Mouse (Mus musculus): Measurements from ENCODE around the gene Fam187b. TPM values are rescaled to one million over a fixed set of nuclear protein-coding genes. Genes with fewer than 3 reads are reported as not detected.
A peak's percentile ranks its signal among the peaks of the same experiment; 100 is the strongest.

Gene Fam187b
- polyA plus RNA-seq, 1 experiment: not detected

GRCm38 (mm10) chr7:31017104-31017901 is 43.7 kb downstream of the Fam187b start:
- Histone ChIP-seq H3K4me1 (ENCODE audit: control insufficient read depth, insufficient read depth, insufficient read length, low read length) (no peaks in the 10 kb centered on the region), H3K27ac (replicated peaks; ENCODE audit: low read depth, low read length) (no peak overlapping the region), H3K4me3 (ENCODE audit: insufficient read depth, low read depth, low read length) (no peak overlapping the region)

DNA sequence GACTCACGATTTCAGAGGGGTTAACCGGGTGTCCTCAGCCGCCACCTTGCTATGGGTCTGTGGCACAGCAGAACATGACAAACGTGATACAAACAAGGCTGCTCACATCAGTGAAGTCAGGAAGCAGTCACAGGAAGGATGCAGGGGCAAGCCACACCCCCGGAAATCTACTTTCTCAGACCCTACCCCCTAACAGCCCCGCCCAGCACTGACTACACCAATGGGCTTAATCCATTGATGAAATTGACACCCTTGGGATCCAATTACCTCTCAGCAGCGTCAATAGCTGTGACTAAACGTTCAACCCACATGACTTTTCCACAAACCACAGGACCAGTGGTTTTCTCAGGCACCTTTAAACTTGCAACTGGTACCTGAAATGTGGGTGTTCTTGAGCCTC is 55.0 kb downstream of the Fam187b start:
- Histone ChIP-seq H3K4me3 (ENCODE audit: insufficient read depth, low read depth, low read length) (no peak overlapping the region), H3K27ac (replicated peaks; ENCODE audit: low read depth, low read length) (no peak overlapping the region), H3K4me1 (ENCODE audit: control insufficient read depth, insufficient read depth, insufficient read length, low read length) (no peaks in the 10 kb centered on the region)

DNA sequence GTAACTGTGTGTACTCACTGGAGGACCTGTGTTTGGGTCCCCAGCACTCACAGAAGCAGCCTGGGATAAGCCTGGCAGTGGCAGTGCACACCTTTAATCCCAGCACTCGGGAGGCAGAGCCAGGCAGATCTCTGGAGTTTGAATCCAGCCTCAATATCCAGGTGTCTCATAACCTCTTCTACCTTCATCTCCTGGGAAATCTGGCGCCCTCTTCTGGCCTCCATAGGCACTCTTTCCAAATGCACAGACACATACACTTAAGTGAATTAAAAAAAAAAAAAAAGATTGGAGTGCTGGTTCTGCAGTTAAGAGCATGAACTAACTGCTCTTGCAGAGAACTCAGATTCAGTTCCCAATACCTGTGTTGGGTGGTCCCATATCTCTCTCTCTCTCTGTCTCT is 57.1 kb downstream of the Fam187b start:
- Histone ChIP-seq H3K27ac (replicated peaks; ENCODE audit: low read depth, low read length) (no peak overlapping the region), H3K4me1 (ENCODE audit: control insufficient read depth, insufficient read depth, insufficient read length, low read length) (no peaks in the 10 kb centered on the region), H3K4me3 (ENCODE audit: insufficient read depth, low read depth, low read length) (no peak overlapping the region)

- Histone ChIP-seq H3K4me1 (ENCODE audit: control insufficient read depth, insufficient read depth, insufficient read length, low read length) (no peaks in the 10 kb centered on the region), H3K4me3 (ENCODE audit: insufficient read depth, low read depth, low read length) (no peak overlapping the region), H3K27ac (replicated peaks; ENCODE audit: low read depth, low read length) (no peak overlapping the region)
Measured at GRCm38 (mm10) chr7:31031731-31032130, 58.1 kb downstream of the Fam187b start.

DNA sequence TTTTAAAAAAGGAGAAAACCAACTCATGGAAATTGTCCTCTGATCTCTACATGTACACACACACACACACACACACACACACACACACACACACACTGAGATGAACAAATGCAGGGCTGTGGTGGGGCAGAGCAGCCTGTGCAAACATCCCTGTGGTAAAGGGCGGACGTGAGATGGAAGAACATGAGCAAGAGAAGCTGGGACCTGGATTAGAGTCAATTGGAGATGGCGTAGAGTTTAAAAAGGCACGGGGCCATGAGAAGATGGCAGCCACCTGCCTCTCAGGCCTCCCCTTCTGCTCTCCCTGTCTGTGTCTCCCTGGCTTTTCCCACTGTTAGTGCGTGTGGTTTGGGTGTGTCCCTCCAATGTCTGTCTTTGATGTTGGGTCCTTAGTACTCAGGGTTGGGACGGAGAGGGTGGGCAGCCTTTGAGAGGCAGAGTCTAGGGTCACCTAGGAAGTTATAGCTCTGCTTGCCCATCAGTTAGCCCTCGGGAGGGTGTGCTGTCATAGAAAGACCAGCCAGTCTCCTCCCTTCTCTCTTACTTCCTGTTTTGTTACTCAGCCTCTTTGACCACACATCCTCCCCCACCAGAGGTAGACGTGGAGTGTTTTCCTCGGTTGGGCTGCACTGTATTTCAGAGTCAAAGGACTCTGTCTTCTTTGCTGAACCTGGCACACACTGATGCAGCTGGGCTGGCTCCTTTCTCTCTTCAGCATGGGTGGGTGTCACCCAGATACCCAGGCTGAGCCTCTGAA is 60.0 kb downstream of the Fam187b start:
- Histone ChIP-seq H3K4me3 (ENCODE audit: insufficient read depth, low read depth, low read length) (no peak overlapping the region), H3K4me1 (ENCODE audit: control insufficient read depth, insufficient read depth, insufficient read length, low read length) (no peaks in the 10 kb centered on the region), H3K27ac (replicated peaks; ENCODE audit: low read depth, low read length) (0 out of 2 replicates have a peak overlapping the region, but pooled peaks have one; percentile 32)

DNA sequence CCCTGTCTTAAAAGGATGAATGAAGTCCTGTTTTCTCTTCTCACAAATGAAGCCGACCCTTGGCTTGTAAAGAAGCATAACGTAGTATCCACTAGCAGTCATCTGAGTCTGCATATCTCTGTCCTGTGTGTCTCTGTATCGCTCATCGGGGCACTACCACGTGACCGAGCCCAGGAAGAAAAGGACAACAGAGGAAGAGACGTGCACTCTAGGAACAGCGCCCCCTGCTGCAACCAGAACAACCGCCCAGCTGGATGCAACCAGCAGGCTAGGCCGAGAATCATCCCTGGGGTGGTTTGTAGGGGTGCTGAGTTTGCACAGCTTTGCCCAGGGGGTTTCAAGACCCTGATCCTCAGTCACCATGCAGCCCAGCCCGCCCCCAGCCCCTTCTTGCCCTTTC is 61.2 kb downstream of the Fam187b start:
- Histone ChIP-seq H3K4me1 (ENCODE audit: control insufficient read depth, insufficient read depth, insufficient read length, low read length) (no peaks in the 10 kb centered on the region), H3K4me3 (ENCODE audit: insufficient read depth, low read depth, low read length) (no peak overlapping the region), H3K27ac (replicated peaks; ENCODE audit: low read depth, low read length) (0 out of 2 replicates have a peak overlapping the region, but pooled peaks have one; percentile 5)

GRCm38 (mm10) chr7:31035291-31035690 is 61.7 kb downstream of the Fam187b start:
- Histone ChIP-seq H3K27ac (replicated peaks; ENCODE audit: low read depth, low read length) (no peak overlapping the region), H3K4me3 (ENCODE audit: insufficient read depth, low read depth, low read length) (no peak overlapping the region), H3K4me1 (ENCODE audit: control insufficient read depth, insufficient read depth, insufficient read length, low read length) (no peaks in the 10 kb centered on the region)

- Histone ChIP-seq H3K4me1 (ENCODE audit: control insufficient read depth, insufficient read depth, insufficient read length, low read length) (no peaks in the 10 kb centered on the region), H3K27ac (replicated peaks; ENCODE audit: low read depth, low read length) (no peak overlapping the region), H3K4me3 (ENCODE audit: insufficient read depth, low read depth, low read length) (no peak overlapping the region)
Measured at GRCm38 (mm10) chr7:31036917-31037316, 63.3 kb downstream of the Fam187b start.

DNA sequence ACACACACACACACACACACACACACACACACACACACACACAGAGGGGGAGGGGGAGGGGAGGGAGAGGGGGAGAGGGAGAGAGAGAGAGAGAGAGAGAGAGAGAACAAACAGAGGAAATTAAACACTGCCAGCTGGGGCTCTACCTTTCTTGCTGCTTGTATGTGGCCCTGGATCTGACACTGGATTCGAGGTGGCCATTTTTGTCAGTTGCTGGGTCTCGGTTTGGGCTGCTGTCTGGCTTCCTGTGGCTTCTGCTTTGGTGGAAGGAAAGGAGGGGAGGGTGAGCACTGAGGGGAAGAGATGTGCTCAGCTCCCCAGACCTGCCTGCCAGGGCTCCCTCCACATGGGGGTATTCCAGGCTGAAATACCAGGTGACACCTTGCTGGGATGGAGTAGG is 64.1 kb downstream of the Fam187b start:
- no peak overlapping the region for H3K4me3 ChIP-seq (ENCODE audit: insufficient read depth, low read depth, low read length)
- no peaks in the 10 kb centered on the region; the same call in 1 of the 2 replicates for H3K4me1 ChIP-seq (ENCODE audit: control insufficient read depth, insufficient read depth, insufficient read length, low read length)
- H3K27ac ChIP-seq (replicated peaks; ENCODE audit: low read depth, low read length): no peak overlapping the region

DNA sequence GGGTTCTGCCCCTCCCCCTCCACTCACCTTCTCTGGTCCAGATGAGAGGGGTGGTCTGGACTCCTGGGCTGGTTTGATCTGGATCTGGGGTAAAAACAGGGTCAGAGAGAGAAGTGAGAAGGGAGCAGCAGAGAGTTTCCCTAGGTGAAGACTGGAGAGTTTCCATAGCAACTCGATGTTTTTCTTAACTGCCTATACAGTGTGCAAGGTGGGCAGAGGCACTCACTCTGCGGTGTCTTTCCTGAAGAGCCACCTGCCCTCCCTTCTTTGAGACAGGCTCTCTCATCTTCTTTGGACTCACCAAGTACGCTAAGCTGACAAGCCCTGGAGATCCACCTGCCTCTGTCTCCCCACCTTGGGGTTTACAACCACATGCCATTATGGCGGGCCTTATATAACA is 65.4 kb downstream of the Fam187b start:
- H3K4me3 ChIP-seq (ENCODE audit: insufficient read depth, low read depth, low read length): no peak overlapping the region
- no peak overlapping the region for H3K27ac ChIP-seq (replicated peaks; ENCODE audit: low read depth, low read length)
- H3K4me1 ChIP-seq (ENCODE audit: control insufficient read depth, insufficient read depth, insufficient read length, low read length): no peaks in the 10 kb centered on the region; the same call in 1 of the 2 replicates

Other genes starting within 250 kb of the Fam187b start
- 209 and 275 TPM in 2 replicates for gene Tmem147, start 244.2 kb upstream of the Fam187b start, polyA plus RNA-seq (2012; ENCODE audit: insufficient read depth, insufficient read length, missing spikeins)
- not detected in 2 replicates for gene Gapdhs, start 230.1 kb upstream of the Fam187b start, polyA plus RNA-seq (2012; ENCODE audit: insufficient read depth, insufficient read length, missing spikeins)
- gene Sbsn, start 222.3 kb upstream of the Fam187b start, polyA plus RNA-seq (2012; ENCODE audit: insufficient read depth, insufficient read length, missing spikeins): 12.3 and 18.2 TPM in 2 replicates
- gene Dmkn, start 210.0 kb upstream of the Fam187b start, polyA plus RNA-seq (2012; ENCODE audit: insufficient read depth, insufficient read length, missing spikeins): 7.4 and 7.8 TPM in 2 replicates
- 11.5 and 15.2 TPM in 2 replicates for gene Krtdap, start 185.9 kb upstream of the Fam187b start, polyA plus RNA-seq (2012; ENCODE audit: insufficient read depth, insufficient read length, missing spikeins)
- gene Ffar2, start 150.0 kb upstream of the Fam187b start, polyA plus RNA-seq (2012; ENCODE audit: insufficient read depth, insufficient read length, missing spikeins): 4.8 and 7.4 TPM in 2 replicates
- gene Ffar3, start 117.6 kb upstream of the Fam187b start, polyA plus RNA-seq (2012; ENCODE audit: insufficient read depth, insufficient read length, missing spikeins): not detected in 2 replicates
- gene Ffar1, start 112.2 kb upstream of the Fam187b start, polyA plus RNA-seq (2012; ENCODE audit: insufficient read depth, insufficient read length, missing spikeins): not detected in 2 replicates
- 0.40 and 0.88 TPM in 2 replicates for gene Cd22, start 93.4 kb upstream of the Fam187b start, polyA plus RNA-seq (2012; ENCODE audit: insufficient read depth, insufficient read length, missing spikeins)
- not detected in 2 replicates for gene Mag, start 58.9 kb upstream of the Fam187b start, polyA plus RNA-seq (2012; ENCODE audit: insufficient read depth, insufficient read length, missing spikeins)
- gene Hamp2, start 49.1 kb upstream of the Fam187b start, polyA plus RNA-seq (2012; ENCODE audit: insufficient read depth, insufficient read length, missing spikeins): not detected in 2 replicates
- 4.4 TPM in 1 of 2 replicates, not detected in the other for gene Hamp, start 29.8 kb upstream of the Fam187b start, polyA plus RNA-seq (2012; ENCODE audit: insufficient read depth, insufficient read length, missing spikeins)
- gene Usf2, start 17.0 kb upstream of the Fam187b start, polyA plus RNA-seq (2012; ENCODE audit: insufficient read depth, insufficient read length, missing spikeins): 66.8 and 103 TPM in 2 replicates
- 1.1 TPM in 1 of 2 replicates, not detected in the other for gene Lsr, start 326 bp upstream of the Fam187b start, polyA plus RNA-seq (2012; ENCODE audit: insufficient read depth, insufficient read length, missing spikeins)
- gene Fxyd5, start 68.7 kb downstream of the Fam187b start, polyA plus RNA-seq (2012; ENCODE audit: insufficient read depth, insufficient read length, missing spikeins): 26.7 and 30.8 TPM in 2 replicates
- 1.9 and 2.3 TPM in 2 replicates for gene Fxyd7, start 77.7 kb downstream of the Fam187b start, polyA plus RNA-seq (2012; ENCODE audit: insufficient read depth, insufficient read length, missing spikeins)
- gene Fxyd1, start 83.4 kb downstream of the Fam187b start, polyA plus RNA-seq (2012; ENCODE audit: insufficient read depth, insufficient read length, missing spikeins): 346 TPM in 2 replicates
- gene Lgi4, start 85.6 kb downstream of the Fam187b start, polyA plus RNA-seq (2012; ENCODE audit: insufficient read depth, insufficient read length, missing spikeins): 3.0 and 3.2 TPM in 2 replicates
- not detected in 2 replicates for gene Fxyd3, start 102.9 kb downstream of the Fam187b start, polyA plus RNA-seq (2012; ENCODE audit: insufficient read depth, insufficient read length, missing spikeins)
- not detected in 2 replicates for gene Hpn, start 141.5 kb downstream of the Fam187b start, polyA plus RNA-seq (2012; ENCODE audit: insufficient read depth, insufficient read length, missing spikeins)
- gene Scn1b, start 153.2 kb downstream of the Fam187b start, polyA plus RNA-seq (2012; ENCODE audit: insufficient read depth, insufficient read length, missing spikeins): 25.9 and 30.4 TPM in 2 replicates
- 24.7 and 34.9 TPM in 2 replicates for gene Gramd1a, start 182.1 kb downstream of the Fam187b start, polyA plus RNA-seq (2012; ENCODE audit: insufficient read depth, insufficient read length, missing spikeins)